Mouse (Mus musculus) right cerebral cortex, adult 2 months (tissue): Measurements from ENCODE around the gene Lrrc4.

Source experiments
- DNase-seq, 2 experiments: peaks; one replicate each; pipeline ENCODE4 v3.0.0; 2021 to 2022; ENCODE audit warnings: low spot score in 2 of 2

Lrrc4 gene

DNA sequence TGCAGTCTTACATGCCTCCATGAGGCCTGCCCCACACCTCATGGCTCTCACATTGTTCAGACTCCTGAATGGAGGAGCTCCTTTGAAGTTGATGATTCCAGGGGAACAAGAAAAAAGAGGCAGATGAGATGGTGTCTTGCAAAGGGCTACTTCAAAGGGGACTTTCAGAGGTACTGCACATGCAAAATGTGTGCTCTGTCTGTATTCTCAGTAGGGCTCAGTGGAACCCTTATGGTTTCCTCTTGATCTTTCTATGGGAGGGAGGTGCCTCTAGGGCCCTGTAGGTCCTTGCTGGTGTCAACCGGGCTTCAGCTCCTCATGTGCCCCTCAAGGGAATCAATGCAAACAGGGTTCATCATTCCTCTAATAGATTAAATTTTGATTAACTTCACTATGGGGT is 159.2 kb downstream of the Lrrc4 start:
- DNase-seq = no peak

DNA sequence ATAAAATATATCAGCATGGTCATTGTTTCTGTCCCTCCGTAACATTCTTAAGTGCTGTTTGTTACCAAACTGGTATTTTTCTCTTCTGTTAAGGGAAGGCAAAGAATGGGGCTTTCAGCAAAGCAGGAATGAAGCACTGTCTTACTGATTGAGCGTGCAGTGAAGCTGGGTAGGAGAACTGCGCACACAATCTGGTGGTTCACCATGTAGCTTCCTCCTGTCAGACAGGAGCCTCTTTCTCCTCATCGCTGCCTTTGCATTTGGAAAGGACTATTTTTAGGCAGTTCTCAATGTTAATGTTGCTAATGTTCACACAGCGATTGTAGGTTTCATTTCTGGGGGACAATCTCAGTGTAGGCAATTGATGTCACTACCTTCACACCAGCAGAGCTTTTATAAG is 162.3 kb downstream of the Lrrc4 start:
- DNase-seq = peak in 1 of 2 experiments; percentile 21

DNA sequence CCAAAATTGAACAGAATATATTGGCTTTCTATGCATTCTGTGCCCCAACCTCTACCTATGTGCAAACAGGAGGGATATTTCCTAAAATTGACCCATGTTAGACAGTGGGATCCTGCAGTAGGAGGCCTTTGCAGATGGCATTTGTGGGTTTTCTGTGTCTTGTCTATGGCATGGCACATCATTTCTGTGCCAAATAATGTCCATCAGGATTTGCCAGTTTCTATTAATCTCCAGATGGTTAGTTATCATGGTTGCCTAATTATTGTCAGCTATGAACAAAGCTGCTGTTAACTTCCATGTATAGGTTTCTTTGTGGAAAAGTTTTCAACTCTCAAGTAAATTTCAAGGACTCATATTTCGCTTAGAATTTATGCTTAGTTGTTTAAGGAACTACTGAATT is 164.0 kb downstream of the Lrrc4 start:
- DNase-seq = no peak

DNA sequence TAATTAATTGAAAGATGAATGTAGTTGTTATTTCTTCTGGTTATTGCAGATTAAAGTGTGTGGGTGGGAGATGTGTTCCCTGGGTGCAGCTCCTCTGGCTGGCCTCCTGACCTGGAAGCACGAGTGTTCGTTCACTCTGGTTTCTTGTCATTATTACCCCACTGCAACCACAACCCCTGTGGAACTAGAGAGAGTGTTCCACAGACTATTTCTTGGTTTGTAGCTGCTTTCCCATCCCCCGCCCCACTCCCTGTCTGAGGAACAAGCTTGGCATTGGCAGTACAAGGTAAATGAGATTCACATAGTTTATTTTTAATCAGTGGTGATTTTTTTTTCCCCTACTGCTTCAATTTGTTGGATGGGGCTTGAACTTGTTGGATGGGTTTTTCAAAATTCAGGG is 166.8 kb downstream of the Lrrc4 start:
- no peak for DNase-seq

DNA sequence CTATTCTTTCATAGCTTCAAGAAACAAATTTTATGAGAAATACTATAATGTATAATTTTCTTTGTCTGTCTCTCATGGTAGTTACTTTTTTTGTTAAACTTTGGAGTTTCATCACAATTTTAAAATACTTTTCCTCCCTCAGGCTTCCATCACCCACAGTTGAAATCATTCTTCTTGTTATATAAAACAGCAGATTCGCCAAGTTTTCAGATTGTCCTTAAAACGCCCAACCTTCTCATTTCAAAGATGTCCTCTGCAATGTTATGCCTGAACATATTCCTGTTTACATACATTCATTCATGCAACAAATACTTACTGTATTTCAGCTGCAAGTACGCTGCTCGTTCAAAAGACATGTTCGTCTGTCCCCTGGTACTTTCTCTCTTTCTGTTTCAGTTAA is 167.9 kb downstream of the Lrrc4 start:
- DNase-seq = no peak

DNA sequence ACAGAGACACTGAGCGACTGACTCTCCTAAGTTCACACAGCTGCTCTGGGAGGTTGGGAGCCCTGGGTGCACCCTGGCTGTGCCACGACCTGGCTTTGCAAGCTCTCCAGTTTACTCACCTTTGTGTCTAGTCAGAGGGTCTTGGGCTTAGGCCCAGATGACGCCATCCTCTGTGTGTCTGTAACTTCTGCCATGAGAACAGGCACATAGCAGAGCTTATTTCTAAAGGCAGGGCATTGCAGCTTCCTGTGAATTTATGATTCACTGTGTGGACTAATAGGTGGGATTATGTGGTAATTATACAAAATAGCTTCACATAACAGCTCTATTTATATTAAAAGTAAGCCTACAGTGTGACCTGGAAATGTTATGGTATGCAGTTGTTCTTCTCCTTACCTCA is 168.5 kb downstream of the Lrrc4 start:
- no peak for DNase-seq

DNA sequence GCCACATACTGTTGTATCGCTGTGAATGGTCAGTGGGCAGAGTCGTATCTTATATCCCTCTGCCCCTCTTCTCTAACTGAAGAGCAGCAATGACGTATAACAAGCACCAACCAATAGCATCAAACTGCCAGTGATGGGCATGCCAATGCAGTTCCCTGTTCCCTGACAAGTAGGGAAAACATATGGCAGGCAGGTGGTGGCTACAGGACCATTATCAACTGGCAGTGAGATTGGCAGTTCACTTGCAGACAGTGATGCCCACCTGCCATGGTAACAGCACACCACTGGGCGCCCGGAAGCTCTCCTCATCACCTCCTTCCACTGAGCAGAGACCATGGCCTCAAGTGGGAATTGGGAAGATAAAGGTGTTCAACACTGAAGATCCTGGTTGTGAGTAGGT is 175.0 kb downstream of the Lrrc4 start:
- no peak for DNase-seq

DNA sequence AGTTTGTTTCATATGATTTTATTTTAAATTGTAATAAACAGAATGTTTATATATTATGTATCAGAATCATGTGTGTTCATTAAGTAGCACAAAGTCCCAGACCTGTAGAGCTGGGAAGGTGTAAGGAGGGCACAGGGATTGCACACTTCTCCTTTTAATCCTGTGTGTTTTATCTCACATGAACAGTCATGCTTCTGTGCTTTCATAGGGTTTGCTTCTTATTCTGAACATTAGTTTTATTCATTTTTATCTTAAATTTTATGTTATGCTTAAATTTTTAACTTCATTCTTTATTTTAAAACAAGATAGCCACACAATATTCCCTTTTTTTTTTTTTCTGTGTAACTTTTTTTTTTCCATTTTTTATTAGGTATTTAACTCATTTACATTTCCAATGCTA is 186.3 kb downstream of the Lrrc4 start:
- no peak for DNase-seq

DNA sequence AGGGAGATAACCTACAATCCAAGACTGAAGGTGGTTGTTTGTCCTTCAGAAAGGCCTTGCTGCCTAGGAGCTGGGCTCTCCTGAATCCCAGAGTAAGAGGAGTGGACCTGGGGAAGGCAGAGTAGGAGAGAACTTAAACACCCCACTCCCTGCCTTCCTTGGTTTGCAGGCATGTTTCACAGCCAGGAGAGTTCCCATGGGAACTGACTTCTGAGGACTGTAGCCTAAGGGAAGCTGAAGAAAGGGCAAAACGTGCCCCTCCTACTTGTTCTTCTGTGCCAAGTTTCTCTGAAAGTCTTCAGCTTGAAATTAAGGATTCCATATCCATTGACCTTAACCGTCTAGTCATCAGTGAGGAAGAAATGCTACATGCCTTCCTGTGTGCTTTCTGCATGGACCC is 188.6 kb downstream of the Lrrc4 start:
- no peak for DNase-seq

DNA sequence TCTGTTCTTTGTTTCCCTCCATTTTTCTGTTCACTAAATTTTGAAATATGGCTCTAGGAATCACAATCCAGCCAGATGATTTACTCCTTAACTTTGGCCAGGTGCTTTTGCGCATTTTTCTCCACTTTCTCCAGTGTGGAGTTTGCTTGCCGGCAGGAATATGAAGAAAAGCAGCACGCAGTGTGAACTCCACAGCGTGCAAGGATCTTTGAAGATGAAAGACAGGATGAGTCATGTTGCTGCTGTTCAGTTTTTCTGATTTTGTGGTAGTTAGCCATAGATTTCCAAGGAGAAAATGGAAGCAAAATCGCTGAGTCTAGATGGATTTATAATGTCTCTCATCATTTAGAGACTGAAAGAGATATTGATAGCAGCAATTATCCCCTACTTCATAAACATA is 191.5 kb downstream of the Lrrc4 start:
- DNase-seq = no peak

DNA sequence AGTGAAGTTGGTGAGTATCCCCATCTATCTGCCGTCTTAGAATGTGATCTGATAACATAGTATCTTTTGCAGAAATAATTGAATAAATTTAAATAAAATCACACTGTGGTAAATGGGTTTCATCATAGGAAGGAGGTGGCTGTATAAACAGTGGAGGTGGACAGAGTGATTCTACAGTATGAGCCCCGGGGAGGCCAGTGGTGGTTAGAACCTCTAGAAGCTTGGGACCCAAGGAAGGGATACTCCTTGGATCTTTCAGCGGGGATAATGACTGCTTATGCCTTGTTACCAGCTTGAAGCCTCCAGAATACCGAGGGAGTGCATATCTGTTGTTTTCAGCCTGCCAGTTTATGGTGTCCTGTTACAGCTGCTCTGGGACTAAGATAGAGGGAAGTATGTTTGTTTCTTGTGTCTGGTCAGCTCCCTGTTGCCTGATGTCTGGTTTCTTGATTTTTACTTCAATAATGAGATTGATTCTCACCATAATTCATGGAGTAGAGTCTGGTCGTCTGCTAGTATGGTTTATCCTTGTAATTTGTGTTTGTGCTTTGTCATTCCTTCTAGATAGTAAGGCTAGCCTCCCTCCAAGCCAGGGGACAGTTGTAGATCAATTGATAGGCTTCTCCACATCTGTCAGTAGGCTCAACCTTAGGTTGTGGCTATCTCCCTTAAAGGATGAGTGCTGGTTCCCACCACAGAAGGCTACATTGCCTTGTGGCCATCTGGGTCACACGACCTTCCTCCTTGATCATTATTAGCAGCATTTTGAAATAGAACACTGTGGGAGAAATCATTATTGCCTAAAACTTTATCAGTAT is 195.8 kb downstream of the Lrrc4 start:
- no peak for DNase-seq

DNA sequence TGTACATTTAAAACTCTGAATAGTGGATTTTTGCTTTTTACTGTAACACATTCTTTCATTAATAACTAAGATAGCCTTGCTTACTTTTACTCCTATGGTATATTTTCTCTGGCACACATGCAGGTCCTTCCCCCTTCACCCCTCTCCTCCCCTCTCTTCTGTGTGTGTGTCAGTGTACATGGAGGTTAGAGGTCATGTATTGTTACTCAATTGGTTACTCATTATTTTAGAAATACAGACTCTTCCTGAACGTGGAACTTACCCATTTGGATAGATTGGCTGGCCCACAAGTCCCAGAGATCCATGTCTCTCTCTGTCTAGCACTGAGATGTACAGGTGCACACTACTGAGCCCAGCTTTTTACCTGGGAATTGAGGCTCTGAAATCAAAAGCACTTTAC is 196.5 kb downstream of the Lrrc4 start:
- no peak for DNase-seq

DNA sequence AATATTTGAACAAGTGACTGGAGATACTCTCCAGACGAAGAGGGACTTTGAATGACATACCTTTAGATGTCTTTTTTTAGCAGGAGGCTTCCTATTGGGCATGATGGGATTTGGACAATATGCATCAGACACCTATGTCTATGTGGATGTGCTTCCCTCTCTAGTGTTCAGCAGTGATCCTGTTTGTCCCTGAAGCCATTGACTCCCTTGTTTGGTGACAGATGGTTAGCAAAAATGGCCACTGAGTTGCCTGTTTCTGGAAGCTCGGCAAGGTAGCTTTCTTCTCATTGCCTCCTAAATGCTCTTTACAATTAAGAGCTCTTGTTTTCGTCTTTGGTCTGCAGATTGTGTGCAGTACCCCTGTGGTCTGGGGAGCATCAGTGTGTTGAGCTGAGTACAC is 197.9 kb downstream of the Lrrc4 start:
- DNase-seq = no peak

DNA sequence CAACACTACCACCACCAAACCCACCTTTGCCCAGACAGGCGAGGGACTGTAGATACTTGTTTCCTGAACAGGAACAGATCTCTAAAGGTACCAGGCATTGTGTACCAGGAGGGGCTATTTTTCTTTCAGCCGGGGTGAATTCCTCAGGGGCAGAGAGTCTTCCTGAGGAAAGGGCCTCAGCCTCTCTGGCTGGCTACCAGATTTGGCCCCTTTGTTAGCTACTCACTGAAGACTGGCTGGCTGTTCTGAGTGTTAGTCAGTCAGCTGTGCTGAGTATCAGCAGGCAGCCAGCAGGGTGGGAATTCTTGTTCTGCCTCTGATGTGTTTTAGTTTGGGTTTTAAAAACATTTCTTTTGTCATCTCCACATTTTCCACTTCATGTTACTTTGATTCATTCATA is 198.4 kb downstream of the Lrrc4 start:
- no peak for DNase-seq

DNA sequence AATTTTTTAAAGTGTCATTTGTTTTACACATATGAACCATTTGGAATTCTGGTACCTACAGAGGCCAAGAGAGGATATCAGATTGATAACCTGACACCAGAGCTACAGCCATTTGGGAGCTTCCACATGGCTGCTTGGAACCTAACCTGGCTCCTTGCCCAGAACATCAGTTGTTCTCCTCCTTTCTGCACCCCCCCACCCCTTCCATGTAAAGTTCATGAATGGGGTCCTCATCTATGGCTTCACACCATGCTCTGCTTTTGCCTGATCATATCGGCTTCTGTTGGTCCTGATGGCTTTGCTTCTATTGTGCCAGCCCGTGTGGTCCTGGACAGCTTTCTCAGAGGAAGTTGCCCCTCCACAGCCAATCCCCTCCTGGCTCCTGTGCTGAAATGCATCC is 200.6 kb downstream of the Lrrc4 start:
- DNase-seq = no peak

DNA sequence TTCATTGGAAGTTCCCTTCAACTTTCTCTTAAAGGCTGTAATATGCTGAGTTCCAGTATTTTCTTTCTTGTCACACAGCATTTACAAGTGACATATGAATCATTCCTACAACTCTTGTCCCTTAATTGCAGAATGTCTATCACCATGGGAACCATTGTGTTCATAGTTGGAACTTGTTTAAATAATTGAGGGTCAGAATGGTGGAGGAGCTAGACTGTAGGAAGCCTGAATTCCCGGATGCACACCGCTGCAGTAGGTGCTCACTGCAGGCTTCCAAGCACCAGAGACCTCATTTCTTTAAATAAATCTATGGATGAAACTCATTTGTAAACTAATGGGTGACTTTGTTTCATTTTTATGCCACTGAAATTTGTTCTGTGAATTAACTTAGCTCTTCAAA is 201.7 kb downstream of the Lrrc4 start:
- DNase-seq = no peak

DNA sequence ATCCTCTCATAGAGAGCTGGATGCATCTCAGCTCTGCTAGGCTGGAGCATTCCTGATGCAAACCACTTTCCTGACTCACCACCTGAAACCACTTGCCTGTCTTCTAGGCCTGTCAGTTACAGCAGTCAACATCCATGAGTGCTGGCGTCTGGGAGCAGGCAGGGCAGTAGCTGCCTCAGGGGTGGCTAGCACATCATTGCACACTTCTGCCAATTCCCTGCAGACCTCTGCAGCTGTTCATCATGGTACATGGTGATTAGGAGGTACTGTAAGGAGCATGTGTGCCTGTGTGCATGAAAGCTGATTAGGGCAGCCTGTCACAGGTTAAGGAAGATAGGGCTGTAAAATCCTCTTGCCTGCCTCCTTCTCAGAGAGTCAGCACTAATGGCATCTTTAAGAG is 203.1 kb downstream of the Lrrc4 start:
- no peak for DNase-seq

DNA sequence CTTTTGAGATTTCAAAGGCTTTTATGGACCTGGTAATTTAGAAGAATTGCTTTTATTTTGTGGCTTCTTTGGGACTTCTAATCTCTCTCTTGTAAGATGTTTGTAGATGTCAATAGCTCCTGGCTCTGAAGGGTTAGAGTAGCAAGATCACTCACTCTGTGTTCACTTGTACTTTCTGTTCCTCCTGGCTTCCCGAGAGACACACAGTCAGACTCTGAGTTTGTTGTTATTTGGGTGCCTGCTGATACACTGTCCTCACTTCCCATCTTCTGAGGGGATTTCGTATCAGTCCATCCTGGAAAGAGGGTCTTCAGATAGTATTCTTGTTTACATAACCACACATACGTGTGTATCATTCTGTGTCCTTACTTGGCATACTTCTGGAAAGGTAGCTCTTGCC is 208.6 kb downstream of the Lrrc4 start:
- DNase-seq = no peak

DNA sequence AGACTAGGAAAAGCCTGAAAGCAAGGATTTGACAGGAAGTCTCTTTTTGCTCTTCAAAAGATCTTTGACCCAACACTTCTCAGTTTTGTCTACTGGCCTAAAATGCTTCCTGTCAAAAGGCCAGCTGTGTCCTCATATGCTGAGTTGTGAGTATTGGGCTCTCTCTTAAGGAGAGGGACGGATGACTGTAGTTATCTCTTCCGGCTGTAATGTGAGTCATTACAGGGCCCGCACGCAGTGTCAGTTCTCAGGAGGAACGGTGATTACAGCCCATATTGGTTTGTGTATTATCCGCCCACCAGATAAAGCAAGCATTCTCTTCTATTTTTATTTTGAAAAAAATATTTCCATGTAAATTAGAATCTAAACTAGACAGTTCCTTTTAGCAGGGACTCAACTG is 209.0 kb downstream of the Lrrc4 start:
- no peak for DNase-seq

DNA sequence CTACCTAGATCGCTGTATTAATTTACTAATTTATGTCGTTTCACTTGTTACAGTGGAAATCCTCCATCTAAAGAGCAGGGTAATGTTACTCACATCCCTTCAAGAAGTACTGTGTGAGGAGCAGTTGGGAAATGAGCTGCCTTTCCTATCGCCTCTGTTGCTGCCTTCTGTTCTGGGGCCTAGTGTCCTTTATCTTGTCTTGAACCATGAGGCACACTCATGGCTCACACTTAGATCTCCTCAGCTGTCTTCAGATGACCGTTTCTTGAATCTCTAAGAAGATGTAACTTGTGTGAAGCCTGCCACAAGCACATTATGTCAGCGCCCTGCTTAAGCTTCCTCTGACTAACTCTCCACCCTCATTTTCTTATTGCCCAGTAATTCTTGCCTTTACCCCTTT is 209.6 kb downstream of the Lrrc4 start:
- no peak for DNase-seq

DNA sequence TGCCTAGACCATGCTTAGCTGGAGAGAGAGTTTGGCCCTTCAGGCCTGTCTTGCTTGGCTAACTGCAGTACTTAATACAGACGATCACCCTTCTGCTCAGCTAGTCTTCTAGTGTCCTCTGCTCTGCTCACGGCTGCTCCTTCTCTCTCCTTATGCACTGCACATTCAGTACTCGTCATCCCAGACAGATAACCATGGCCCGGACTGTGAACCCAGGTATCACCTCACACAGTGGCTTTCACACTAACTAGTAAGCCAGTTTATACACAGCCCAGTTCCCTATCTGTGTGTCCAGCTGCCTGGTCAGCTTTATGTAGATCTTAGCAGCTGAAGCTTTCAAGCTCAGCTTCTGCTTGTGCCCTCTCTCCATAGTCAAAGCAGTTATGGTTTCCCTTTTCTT is 210.1 kb downstream of the Lrrc4 start:
- no peak for DNase-seq

DNA sequence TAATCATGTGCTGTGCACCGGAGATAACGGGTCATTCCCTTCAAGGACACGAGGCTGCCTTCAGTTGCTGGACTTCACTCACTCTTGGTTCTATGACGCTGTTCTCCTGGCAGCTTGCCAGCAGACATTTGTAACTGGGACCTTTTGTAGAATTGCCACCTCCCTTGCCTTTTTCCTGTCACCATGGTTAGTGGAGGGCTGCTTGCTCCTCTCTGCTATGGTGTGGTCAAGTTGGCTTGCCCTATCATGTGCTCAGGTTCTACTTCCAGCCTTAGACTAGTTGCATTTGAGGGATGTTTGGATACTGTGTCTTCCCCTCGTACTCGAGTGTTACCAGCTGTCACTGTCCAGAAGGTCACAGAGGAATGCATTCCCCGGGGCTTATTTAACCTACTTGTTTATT is 212.8 kb downstream of the Lrrc4 start:
- peak; percentile 49 to 68 for DNase-seq

DNA sequence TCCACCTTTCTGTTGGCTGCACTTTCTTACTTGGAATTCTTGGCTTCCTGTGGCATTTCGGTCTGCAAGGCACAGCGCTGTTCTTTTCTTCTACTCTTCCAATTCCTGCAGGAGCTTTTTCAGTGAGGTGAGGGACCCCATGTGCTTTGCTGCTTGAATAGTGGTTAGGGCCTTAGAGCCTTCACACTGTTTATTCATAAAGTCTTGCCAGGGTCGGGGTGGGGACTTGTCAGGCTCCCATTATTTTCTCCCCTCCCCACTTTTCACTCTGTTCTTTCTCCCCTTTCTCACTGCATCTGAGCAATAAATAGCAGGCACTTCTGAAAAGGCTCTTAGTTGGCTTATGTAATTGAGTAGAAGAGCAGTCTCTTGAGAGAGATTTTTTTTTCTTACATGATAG is 213.2 kb downstream of the Lrrc4 start:
- no peak for DNase-seq

DNA sequence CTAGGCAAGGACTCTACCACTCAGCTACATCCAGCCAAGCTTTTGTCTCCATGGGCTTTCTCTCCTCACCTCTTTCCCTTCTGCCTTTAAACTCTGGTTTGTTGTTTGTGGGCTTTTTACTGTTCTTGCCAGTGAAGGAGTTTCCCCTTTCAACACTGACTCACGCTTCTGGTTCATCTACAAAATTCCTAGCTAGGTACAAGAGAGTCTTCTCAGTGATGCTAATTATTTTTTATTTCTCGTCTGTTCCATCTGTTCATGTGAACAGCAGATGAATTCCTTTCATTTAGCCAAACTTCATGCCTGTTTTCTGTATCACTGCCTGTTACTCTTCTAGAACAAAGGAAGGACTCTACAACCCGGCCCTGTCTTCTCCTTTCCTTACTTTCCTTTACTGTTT is 215.6 kb downstream of the Lrrc4 start:
- peak in 1 of 2 experiments; percentile 22 for DNase-seq
